Mouse (Mus musculus): ENCODE data around the gene Ccl22. TPM values are rescaled to one million over a fixed set of nuclear protein-coding genes. Genes with fewer than 3 reads are reported as not detected.

Gene Ccl22
- polyA plus RNA-seq, 1 experiment from 2014 or later = not detected

- Histone ChIP-seq H3K36me3 (no peaks in the 10 kb centered on the region), H3K4me2 (replicated peaks) (no peak overlapping the region), H3K9ac (no peak overlapping the region), H3K4me1 (no peaks in the 10 kb centered on the region), H3K27ac (no peak overlapping the region), H3K9me3 (no peaks in the 10 kb centered on the region), H3K27me3 (replicated peaks) (no peaks in the 10 kb centered on the region; the same call in 1 of the 2 replicates), H3K4me3 (no peak overlapping the region)
- no peak for ATAC-seq (ENCODE audit: low FRiP score, low read depth)
- 82% methylated on average over 9 of the region's 9 CpGs for WGBS
Observed at GRCm38 (mm10) chr8:94706732-94707395, 38.5 kb upstream of the Ccl22 start.

GRCm38 (mm10) chr8:94710336-94710735 lies 35.1 kb upstream of the Ccl22 start:
- Histone ChIP-seq H3K4me1 (no peaks in the 10 kb centered on the region), H3K36me3 (no peaks in the 10 kb centered on the region), H3K9ac (no peak overlapping the region), H3K27ac (no peak overlapping the region), H3K4me3 (no peak overlapping the region), H3K9me3 (no peaks in the 10 kb centered on the region), H3K4me2 (replicated peaks) (no peak overlapping the region), H3K27me3 (replicated peaks) (no peaks in the 10 kb centered on the region; the same call in 1 of the 2 replicates)
- 61% methylated on average over 8 of the region's 8 CpGs for WGBS
- ATAC-seq (ENCODE audit: low FRiP score, low read depth) = no peak

- no peak overlapping the region for H3K4me3 ChIP-seq
- H3K9ac ChIP-seq = no peak overlapping the region
- 70% methylated on average over 5 of the region's 5 CpGs for WGBS
- no peaks in the 10 kb centered on the region for H3K4me1 ChIP-seq
- no peaks in the 10 kb centered on the region for H3K36me3 ChIP-seq
- H3K9me3 ChIP-seq = no peaks in the 10 kb centered on the region
- no peak overlapping the region for H3K4me2 ChIP-seq (replicated peaks)
- H3K27me3 ChIP-seq (replicated peaks) = no peaks in the 10 kb centered on the region; the same call in 1 of the 2 replicates
- ATAC-seq (ENCODE audit: low FRiP score, low read depth) = no peak
- no peak overlapping the region for H3K27ac ChIP-seq
Observed at GRCm38 (mm10) chr8:94711160-94711718, 34.2 kb upstream of the Ccl22 start.

DNA sequence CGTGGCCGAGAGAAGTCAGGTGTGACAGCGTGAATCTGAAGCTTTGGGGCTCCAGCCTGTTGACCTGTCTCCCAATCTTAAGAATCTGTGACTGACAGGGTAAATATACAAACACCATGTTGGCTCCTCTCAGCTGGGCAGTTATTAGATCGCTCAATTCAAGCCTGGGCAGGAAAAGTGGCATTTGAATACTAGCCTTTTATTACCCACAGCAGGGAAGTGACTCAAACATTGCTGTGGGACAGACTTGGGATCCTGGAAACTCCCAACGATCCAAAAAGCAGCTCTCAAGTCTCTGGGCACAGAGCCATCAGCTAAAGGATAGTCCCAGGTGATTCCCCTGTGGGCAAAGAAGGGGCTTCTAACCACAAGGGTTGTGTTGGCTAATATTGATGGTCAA lies 30.8 kb upstream of the Ccl22 start:
- Histone ChIP-seq H3K27me3 (replicated peaks) (no peaks in the 10 kb centered on the region), H3K27ac (no peak overlapping the region), H3K9ac (no peak overlapping the region), H3K9me3 (no peaks in the 10 kb centered on the region), H3K4me3 (no peak overlapping the region), H3K4me2 (replicated peaks) (no peak overlapping the region), H3K4me1 (no peaks in the 10 kb centered on the region), H3K36me3 (no peaks in the 10 kb centered on the region)
- ATAC-seq (ENCODE audit: low FRiP score, low read depth) = no peak
- WGBS = 54% methylated on average over 5 of the region's 5 CpGs

- Histone ChIP-seq H3K4me3 (no peak overlapping the region), H3K4me1 (no peaks in the 10 kb centered on the region), H3K4me2 (replicated peaks) (no peak overlapping the region), H3K27ac (no peak overlapping the region), H3K36me3 (no peaks in the 10 kb centered on the region), H3K9me3 (no peaks in the 10 kb centered on the region), H3K9ac (no peak overlapping the region), H3K27me3 (replicated peaks) (no peaks in the 10 kb centered on the region)
- ATAC-seq (ENCODE audit: low FRiP score, low read depth) = no peak
- 79% methylated on average over 3 of the region's 3 CpGs for WGBS
Observed at GRCm38 (mm10) chr8:94715871-94716270, 29.5 kb upstream of the Ccl22 start.

DNA sequence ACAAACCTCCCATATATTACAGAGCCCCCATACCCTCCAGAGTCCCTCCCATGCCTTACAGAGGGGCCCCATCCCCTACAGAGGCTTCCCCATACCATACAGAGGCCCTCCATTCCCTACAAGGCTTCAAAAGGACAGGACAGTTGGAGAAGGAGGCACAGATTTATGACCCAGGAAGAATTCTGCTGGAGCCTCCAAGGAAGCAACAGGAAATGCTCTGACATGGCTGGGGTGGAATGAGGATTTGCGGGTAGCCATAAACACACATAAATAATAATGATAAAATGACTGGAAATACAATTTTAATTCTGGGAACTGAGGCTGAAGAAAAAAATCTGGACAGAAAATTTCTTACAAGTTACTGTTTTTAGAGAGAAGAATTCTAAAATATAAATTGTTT lies 28.5 kb upstream of the Ccl22 start:
- ATAC-seq (ENCODE audit: low FRiP score, low read depth) = no peak
- no peak overlapping the region for H3K27ac ChIP-seq
- H3K9ac ChIP-seq = no peak overlapping the region
- H3K36me3 ChIP-seq = no peaks in the 10 kb centered on the region
- H3K4me1 ChIP-seq = no peaks in the 10 kb centered on the region
- H3K27me3 ChIP-seq (replicated peaks) = no peaks in the 10 kb centered on the region
- WGBS = 90% methylated on average over 1 of the region's 1 CpGs
- no peak overlapping the region for H3K4me2 ChIP-seq (replicated peaks)
- H3K9me3 ChIP-seq = no peaks in the 10 kb centered on the region
- H3K4me3 ChIP-seq = no peak overlapping the region

DNA sequence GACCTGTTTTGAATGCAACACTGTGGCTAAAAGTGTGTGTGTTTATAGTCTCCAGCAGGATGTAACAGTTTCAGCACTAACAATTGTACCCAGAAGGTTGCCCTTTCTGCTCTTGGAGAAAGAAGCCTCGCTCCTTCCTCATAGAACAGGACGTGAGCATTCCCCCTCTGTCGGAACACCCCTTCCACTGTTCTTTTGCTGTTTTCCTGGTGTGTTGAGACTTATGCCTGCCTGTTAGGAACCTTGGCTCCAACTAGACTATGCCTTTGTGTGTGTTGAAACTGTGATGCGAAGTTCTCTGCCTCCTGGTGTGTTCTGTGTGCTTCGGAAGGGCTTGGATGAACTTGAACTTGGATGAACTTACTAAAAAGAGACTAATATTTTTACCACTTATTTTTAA lies 19.4 kb upstream of the Ccl22 start:
- Histone ChIP-seq H3K27me3 (replicated peaks) (no peaks in the 10 kb centered on the region), H3K9ac (no peak overlapping the region), H3K4me1 (no peaks in the 10 kb centered on the region), H3K36me3 (no peaks in the 10 kb centered on the region), H3K4me2 (replicated peaks) (no peak overlapping the region), H3K9me3 (no peaks in the 10 kb centered on the region), H3K27ac (no peak overlapping the region), H3K4me3 (no peak overlapping the region)
- no peak for ATAC-seq (ENCODE audit: low FRiP score, low read depth)
- 86% methylated on average over 5 of the region's 5 CpGs for WGBS

DNA sequence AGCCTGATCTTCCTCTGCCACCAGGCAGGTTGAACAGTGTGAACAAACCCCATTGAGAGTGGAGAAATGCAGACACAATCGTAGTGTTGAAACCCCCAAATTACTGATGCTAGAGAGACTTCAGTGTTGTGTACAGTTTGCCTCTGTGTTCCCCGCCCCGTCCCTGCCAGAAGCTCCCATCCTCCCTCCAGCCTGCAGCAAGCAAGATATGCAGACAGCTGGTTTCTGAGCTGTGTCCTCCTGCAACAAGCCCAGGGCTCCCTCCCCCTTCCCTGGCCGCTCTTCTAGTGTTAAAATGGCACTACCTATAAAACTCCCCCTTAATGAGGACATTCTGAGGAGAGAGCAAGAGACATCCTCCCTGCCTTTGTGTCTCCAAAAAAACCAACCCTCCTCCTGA lies 16.1 kb upstream of the Ccl22 start:
- Histone ChIP-seq H3K4me1 (no peaks in the 10 kb centered on the region), H3K9ac (no peak overlapping the region), H3K4me2 (replicated peaks) (no peak overlapping the region), H3K27me3 (replicated peaks) (no peaks in the 10 kb centered on the region), H3K36me3 (no peaks in the 10 kb centered on the region), H3K27ac (no peak overlapping the region), H3K9me3 (no peaks in the 10 kb centered on the region), H3K4me3 (no peak overlapping the region)
- 54% methylated on average over 4 of the region's 4 CpGs for WGBS
- no peak for ATAC-seq (ENCODE audit: low FRiP score, low read depth)

DNA sequence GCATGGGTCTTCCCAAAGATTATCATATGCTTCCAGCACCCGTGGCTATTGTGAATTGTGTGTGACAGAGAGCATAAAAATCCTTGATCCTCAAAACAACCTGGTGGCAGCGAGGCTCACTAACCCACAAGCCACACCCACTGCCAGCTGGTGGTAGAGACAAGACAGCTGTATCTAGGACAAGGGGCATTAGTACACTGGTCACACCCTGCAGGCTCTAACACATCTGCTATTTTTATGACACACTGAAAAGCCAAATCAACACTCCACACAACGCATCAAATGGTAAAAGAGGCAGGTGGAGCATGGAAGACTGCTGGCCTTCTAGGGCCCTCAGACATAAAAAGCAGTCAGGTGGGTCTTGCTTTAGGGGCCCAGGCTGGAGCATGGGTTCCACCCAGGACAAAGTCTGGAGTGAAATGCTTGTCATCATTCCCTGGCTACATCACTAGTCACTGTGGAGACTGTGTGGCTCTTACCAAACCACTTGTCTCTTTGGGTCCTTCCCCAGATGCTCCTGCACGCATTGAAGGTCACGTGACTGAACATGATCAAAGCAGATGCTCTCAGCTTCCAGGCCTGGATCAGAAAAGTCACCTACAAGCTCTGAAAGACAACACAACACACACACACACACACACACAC lies 11.4 kb upstream of the Ccl22 start:
- Histone ChIP-seq H3K9ac (no peak overlapping the region), H3K4me1 (no peaks in the 10 kb centered on the region), H3K36me3 (no peaks in the 10 kb centered on the region), H3K9me3 (no peaks in the 10 kb centered on the region), H3K27me3 (replicated peaks) (no peaks in the 10 kb centered on the region), H3K27ac (no peak overlapping the region), H3K4me3 (no peak overlapping the region), H3K4me2 (replicated peaks) (no peak overlapping the region)
- 63% methylated on average over 5 of the region's 5 CpGs for WGBS
- ATAC-seq (ENCODE audit: low FRiP score, low read depth) = no peak

- ATAC-seq (ENCODE audit: low FRiP score, low read depth) = no peak
- no peak overlapping the region for H3K4me2 ChIP-seq (replicated peaks)
- H3K36me3 ChIP-seq = no peaks in the 10 kb centered on the region
- no peak overlapping the region for H3K9ac ChIP-seq
- no peak overlapping the region for H3K27ac ChIP-seq
- no peaks in the 10 kb centered on the region for H3K4me1 ChIP-seq
- WGBS = 78% methylated on average over 7 of the region's 7 CpGs
- no peak overlapping the region for H3K4me3 ChIP-seq
- H3K9me3 ChIP-seq = no peaks in the 10 kb centered on the region
- no peaks in the 10 kb centered on the region for H3K27me3 ChIP-seq (replicated peaks)
Observed at GRCm38 (mm10) chr8:94734735-94735350, 10.5 kb upstream of the Ccl22 start.

GRCm38 (mm10) chr8:94735426-94736094 lies 9.8 kb upstream of the Ccl22 start:
- no peak overlapping the region for H3K27ac ChIP-seq
- ATAC-seq (ENCODE audit: low FRiP score, low read depth) = no peak
- no peaks in the 10 kb centered on the region for H3K27me3 ChIP-seq (replicated peaks)
- no peaks in the 10 kb centered on the region for H3K36me3 ChIP-seq
- no peaks in the 10 kb centered on the region for H3K9me3 ChIP-seq
- H3K4me3 ChIP-seq = no peak overlapping the region
- 82% methylated on average over 5 of the region's 5 CpGs for WGBS
- no peak overlapping the region for H3K4me2 ChIP-seq (replicated peaks)
- no peak overlapping the region for H3K9ac ChIP-seq
- H3K4me1 ChIP-seq = no peaks in the 10 kb centered on the region

- H3K4me3 ChIP-seq = no peak overlapping the region
- 86% methylated on average over 6 of the region's 6 CpGs for WGBS
- H3K27me3 ChIP-seq (replicated peaks) = no peaks in the 10 kb centered on the region
- no peak overlapping the region for H3K9ac ChIP-seq
- no peaks in the 10 kb centered on the region for H3K4me1 ChIP-seq
- no peak for ATAC-seq (ENCODE audit: low FRiP score, low read depth)
- no peaks in the 10 kb centered on the region for H3K36me3 ChIP-seq
- no peak overlapping the region for H3K27ac ChIP-seq
- no peak overlapping the region for H3K4me2 ChIP-seq (replicated peaks)
- H3K9me3 ChIP-seq = no peaks in the 10 kb centered on the region
Observed at GRCm38 (mm10) chr8:94739829-94740228, 5.6 kb upstream of the Ccl22 start.

Measured in neural tube, embryonic 12.5 days (tissue).